Mouse (Mus musculus): Measurements from ENCODE around the gene Fign.
A peak's percentile ranks its signal among the peaks of the same experiment; 100 is the strongest.

Fign gene

DNA sequence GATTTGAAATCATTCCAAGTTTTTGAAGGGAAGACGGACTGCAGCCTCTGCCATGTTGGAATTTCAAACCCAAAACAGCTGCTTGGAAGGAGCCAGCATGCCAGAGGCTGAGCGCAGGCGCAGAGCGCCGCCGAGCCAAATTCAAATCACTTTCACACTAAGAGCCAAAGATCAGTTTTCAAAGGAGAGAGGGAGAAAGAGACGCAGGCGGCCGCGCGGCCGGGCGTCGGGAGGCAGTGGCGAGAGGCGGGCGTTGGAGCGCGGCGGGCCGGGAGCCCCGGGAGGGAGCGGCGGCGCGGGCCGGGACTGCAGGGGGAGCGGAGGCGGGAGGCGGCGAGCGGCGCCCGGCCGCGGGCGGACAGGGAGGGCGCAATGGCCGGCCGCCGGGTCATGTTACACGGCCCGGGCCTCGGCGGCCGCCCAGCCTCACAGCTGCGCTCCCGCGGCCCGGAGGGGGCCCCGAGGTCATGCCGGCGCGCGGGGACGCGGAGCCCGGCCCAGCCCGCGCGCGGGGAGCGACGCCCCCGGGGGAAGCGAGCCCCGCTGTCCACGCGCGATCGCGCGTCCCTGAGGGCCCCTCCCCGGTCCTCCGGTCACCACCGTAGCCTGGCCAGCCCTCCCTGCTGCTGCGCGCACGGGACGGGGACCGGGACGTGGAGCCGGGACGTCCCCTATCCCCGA lies at the start of gene Fign:
TSS of gene Fign (minus strand) at position 102 of the 681 bp plus-strand sequence.
- peak; percentile 85 for DNase-seq (ENCODE audit: low read depth, low spot score)

DNA sequence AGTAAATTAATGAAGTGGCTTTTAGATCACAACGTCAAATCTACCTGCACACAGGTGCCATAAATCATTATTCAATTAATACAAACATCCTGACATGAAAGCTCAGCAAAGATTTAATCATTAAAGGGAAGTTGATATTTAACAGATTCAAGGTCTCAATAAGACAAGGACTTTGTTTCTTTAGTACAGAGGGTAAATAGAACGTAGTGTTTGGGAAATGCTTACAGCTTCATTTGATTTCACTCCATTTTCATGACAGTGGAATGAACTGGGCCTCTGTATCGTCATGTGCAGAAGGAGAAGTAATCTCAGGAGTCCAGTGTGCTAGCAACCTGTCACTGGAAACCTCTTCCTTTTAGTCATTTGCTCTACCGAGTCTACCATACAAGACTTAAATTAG lies 35.8 kb upstream of the Fign start:
- DNase-seq (ENCODE audit: low read depth, low spot score): no peak

DNA sequence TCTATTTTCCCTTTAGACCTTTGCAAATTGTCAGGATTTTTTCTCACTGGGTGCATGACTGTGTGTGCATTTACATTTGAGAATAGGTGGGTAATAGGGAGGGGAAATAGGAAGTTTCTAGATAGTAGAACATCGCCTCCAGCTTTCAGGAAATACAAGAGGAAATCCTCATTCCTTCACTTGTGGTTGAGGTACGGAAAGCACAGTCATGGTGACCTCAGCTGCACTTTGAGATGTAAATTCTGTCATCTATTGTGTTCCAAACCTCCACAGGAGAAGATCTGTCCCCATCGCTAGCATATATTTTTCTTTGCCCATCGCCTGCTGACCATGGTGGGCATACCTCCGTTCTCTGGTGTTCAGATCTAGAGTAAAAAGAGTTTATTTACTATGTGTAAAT lies 22.7 kb upstream of the Fign start:
- no peak for DNase-seq (ENCODE audit: low read depth, low spot score)

DNA sequence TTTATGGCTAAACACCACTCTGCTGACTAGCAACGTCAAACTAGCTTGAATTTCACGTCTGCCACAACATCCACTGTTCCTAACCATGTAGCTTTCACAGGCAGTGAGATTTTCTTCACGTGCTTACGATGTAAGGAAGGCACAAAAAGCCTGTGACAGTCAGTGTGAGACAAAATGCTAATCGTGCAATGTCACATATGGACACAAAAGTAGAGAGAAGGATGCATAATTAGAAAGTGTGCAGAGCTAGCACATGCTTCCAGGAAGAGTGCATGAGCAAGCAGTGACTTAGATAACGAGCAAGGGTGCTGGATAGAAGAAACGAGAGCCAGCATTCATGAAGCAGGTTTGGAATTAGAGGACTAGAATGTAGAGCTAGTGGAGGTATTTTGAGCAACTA lies 18.8 kb upstream of the Fign start:
- no peak for DNase-seq (ENCODE audit: low read depth, low spot score)

DNA sequence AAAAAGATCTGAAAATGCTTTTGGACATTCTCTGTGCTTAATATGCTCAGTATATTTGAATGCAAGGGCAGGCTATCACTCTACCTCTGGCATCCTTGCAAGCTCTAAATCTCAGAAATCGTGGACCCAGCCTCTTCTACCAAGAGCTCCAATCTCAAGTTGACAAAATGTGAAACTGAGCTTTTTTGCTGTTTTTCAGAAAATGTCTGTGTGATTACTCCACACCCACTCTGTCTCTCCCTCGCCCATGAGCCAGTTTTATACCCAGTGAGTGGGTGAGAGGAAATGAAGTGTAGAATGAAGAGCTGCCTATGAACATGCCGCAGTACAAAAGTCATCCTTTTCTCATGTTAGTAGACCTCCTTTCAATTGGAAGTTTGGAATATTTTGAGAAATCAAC lies 13.3 kb upstream of the Fign start:
- no peak for DNase-seq (ENCODE audit: low read depth, low spot score)

GRCm38 (mm10) chr2:64109860-64110259 lies 12.0 kb upstream of the Fign start:
- DNase-seq (ENCODE audit: low read depth, low spot score): no peak

DNA sequence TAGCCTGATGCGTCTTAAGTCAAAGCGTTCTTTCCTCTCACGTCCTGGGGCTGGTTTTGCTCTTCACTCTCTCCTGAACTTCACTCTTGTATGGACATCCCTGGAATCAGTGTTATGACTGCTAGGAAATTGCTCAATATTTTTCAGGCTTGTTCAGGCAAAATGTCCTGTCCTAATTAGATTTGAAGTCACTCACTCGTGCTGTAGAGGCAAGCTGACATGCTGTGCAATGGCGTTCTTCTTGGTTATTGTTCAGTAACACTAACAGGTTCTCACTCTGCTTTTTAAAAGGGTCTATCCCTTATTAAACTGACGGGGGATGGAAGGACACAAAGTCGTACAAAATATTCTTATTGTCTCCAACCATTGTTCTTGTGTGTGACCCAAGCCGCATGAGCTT lies 10.2 kb upstream of the Fign start:
- no peak for DNase-seq (ENCODE audit: low read depth, low spot score)

DNA sequence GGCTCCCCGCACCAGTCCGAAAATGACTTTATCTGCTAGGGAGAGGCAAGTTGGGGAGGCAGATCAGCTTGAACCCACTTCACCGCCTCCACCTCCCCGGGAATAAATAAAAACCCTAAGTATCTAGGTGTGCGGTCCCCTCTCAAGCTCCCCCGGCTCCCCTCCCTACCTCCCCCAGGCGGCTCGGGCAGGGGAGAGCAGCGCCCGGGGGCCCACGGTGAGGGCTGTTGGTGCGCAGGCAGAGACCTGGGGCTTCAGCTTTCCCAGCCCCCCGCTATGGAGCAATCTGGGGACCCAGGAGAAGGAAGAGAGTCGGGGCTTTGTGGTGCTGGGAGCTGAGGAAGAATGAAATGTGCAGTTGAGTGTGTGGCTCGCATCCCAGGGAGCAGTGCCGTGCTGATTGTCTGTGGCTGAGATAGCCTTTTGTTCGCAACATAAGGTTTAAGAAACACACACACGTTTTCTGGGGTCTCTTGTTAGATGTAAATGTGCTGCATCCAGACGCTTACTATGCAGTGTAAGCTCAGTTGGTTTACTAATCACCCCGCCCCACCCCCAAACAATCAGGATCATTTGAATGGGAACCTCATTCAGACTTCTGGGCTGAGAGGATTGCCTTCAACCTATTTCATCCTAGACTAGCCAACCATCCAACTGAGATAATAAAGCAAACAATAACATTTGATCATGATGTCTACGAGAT lies 931 bp upstream of the Fign start:
- DNase-seq (ENCODE audit: low read depth, low spot score): no peak

- no peak for DNase-seq (ENCODE audit: low read depth, low spot score)
Measured at GRCm38 (mm10) chr2:64096721-64097411, 972 bp downstream of the Fign start.

DNA sequence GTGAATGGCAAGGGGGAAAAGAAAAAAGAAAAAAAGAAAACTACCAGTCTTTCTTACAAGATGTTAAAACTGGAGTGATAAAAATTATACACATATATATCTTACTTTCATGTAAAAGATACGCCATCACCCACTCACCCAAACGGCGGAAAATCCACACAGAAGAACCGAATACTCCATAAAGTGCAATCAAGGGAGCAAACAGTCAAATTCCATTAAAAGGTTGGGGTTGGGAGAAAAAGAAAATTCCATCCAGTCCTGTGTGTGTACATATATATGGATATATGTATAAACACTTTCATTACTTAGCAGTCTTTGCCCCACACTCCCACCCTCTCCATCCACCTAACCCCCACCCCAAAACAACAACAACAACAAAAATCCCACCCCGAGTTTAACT lies 1.7 kb downstream of the Fign start:
- DNase-seq (ENCODE audit: low read depth, low spot score): no peak

DNA sequence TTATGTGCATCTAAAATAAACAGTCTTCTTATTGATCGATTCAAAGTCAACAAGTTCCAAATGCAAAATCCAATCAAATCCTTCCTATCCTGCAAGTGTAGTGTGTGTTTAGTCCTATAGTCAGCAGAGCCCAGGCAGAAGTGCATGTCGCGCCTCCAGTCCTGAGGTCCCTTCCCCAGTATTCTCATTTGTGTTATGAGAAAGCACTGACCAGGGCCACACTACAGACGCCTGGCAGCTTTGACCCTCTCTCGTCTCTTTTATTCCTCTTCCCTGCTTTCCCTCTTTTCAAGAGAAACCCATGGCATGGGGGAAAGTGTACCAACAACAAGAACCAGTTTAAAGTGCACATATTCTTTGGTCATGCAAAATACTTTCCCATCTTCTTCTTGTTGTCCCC lies 2.3 kb downstream of the Fign start:
- no peak for DNase-seq (ENCODE audit: low read depth, low spot score)

DNA sequence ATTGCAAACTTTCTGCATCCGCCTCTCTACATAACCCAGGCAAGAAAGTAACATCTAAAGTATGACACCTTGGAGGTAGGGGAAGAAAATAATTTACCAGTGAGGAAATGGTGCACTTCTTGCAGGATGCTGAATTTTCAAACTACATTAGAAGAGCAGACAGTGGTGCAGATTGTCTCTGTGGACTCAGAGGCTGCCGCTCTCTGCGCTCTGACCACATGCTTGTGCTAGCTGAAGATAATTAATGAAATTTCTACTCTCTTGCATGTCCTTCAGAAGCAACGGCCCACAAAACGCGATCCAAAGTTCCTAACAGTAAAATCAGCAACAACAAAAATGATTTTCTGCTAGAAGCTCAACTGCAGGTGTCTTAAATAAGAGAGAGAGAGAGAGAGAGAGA lies 4.8 kb downstream of the Fign start:
- DNase-seq (ENCODE audit: low read depth, low spot score): no peak

DNA sequence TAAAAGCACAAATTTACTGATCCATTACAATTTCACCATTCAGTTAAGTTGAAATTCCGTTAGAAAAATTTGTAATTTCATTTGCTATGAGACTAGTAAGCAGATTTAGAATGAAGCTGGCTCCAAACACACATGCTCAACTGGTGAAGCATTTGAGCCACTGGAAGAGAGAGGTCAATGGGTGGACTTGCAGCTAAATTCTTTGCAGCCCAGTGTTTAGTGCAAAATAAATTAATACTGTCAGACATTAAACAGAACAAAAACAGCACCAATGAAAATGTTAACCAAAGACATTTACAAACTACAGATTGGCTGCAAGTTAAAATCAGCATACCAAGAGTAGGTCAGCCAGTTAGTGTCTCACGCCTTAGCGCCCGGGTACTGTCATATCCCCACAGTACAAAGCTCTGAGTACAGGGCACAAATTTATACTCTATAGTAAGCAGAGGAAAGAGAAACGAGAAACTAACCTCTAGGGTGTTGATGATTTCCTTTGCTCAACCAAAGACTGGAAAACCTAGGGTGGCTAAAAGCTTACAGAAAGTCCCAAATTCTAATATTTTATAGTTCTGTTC lies 13.9 kb downstream of the Fign start:
- no peak for DNase-seq (ENCODE audit: low read depth, low spot score)

DNA sequence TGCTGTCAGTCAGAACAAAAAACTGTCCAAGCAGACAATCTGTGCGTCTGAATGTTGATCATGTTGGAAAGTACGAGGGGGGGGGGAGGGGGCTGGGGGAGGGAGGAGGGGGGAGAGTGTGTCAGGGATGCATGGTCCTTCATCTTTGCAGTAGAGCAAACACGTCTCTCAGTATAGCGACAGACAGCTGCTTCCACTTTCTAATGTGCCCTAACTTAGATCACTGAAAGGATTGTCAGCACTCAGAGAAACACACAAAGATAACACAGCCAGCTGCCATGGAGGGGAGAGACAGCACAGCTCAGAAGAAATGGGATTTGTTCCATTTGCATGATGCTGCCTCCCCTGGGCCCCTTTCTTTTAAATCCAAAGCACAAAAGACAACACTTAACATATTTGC lies 18.1 kb downstream of the Fign start:
- DNase-seq (ENCODE audit: low read depth, low spot score): no peak

DNA sequence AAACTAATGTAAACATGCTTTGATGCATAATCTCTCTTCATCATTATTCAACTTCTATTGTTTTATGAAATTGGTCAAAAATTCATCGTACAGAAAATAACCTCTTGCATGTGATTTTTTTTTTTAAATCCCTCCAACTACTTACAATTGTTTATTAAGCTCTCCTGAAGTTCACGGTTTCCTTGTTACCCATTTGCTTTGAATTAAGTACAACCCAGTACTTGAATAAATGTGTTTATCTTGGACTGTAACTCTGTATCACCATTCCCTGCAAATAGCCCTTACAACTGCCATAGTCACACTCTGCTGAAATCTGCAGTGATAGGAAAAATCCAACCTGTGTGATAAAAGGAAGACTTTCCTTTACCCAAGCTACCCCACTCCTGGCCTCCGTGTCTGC lies 19.3 kb downstream of the Fign start:
- no peak for DNase-seq (ENCODE audit: low read depth, low spot score)

GRCm38 (mm10) chr2:64077846-64078245 lies 20.0 kb downstream of the Fign start:
- no peak for DNase-seq (ENCODE audit: low read depth, low spot score)

DNA sequence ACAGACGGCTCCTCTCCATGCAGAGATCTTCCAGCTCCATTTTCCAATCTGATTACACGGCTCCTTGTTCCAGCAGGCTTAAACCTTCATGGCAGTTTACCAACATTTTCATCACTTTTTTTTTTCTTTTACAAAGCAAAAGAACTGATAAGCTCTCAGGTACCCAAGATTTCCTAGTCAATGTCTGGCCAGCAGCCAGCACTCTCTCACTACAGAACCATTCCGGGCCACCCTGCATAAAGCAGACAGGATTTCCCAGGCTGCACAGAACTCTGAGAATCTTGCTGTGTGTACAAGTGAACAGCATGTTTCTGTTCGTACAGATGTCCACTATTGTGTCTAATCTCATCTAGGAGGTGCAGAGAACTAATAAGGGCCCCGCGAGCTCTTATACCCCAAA lies 22.0 kb downstream of the Fign start:
- no peak for DNase-seq (ENCODE audit: low read depth, low spot score)

DNA sequence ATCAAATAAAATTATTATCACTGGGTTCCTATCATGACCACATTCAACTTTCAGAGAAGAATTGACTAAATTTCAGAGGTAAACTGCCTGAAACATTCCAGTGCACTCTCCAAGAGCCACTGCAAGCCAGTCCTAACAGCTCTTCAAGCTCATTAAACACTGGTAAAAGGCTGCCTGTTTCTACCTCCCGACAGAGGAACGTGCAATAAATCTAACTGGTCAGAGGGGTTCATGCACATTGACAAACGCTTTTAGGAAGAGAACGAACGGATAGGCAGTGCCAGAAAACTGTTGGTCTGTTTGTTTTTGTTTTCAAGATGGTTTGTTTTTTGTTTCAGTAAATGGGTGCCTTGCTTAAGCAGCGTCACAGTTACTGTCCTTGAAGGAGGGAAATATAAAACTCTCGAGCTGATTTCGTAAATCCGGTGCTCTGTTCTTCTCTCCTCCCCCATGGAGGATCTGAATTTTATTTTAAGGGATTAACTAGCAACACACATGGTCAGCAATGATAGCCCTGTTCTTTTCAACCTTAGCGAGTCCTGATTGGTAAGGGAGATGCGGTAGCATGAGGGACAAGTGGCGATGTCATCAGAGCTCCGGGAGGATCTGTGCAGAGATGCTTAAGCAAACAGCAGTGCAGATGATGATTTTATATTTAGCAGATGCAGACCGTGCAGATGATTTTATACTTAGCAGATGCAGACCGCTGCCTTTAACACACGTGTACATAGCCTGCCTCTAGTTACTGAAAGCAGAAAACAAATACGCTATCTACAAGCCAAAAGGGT lies 23.0 kb downstream of the Fign start:
- no peak for DNase-seq (ENCODE audit: low read depth, low spot score)

DNA sequence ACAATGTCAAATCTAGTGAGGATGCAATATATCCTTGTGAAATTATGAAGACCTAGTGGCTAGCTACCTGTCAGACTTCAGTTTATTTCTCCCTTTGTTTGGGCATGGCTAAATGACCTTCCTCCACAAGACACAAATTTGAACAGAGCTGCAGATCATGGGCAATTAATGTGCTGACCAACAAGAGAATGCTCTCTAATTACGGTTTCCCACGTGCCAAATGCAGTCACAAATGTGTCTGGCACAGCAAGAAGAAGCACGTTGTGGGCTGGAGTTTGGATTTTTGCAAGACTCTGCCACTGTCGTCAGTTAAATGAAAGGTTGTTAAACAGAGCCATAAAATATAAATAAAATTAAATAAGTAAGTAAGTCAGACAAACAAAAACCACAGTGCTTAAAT lies 25.7 kb downstream of the Fign start:
- DNase-seq (ENCODE audit: low read depth, low spot score): no peak

GRCm38 (mm10) chr2:64069950-64070695 lies 27.7 kb downstream of the Fign start:
- DNase-seq (ENCODE audit: low read depth, low spot score): no peak

GRCm38 (mm10) chr2:64065511-64065910 lies 32.3 kb downstream of the Fign start:
- no peak for DNase-seq (ENCODE audit: low read depth, low spot score)

Data from embryo, embryonic 11.5 days (tissue).